ENCODE assay signal across 10 mouse cellular contexts in the genomic region with DNA sequence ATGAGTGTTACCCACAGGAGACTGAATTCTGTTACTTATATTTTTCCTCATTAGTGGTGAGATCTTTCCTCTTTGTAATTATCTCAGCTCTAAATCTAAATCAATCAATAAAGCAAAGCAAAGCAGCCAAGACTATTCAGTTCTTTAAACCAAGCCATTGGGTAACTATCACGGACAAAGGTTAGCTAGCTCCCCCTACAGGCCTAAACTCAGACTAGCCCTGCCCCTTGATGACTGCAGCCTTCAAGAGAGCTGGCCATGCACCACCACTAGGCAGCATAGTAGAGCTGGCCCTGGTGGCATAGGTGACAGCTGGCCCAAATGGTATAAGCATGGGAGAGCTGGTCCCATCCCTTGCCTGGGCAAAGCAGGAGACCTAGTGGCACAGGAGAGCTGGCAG. TPM values are rescaled to one million over a fixed set of nuclear protein-coding genes. Genes with fewer than 3 reads are reported as not detected.
DNase-seq lines count a peak whose midpoint lies in the region; ATAC-seq lines count a peak whose summit lies in the region.
"Had no signal": no experiment of that assay in that cellular context is flagged by ENCODE, and none has a peak within 500 bp of the region (broad histone marks: within the 10 kb centered on the region; RNA-seq: fewer than 3 reads in every experiment).

No protein-coding gene starts in this region.

- 32% methylated on average over 1 of the region's 1 CpGs for WGBS in intestine, embryonic 14.5 days
- WGBS in intestine, embryonic 15.5 days: 16% methylated on average over 1 of the region's 1 CpGs
- WGBS in liver, embryonic 11.5 days: 19% methylated on average over 1 of the region's 1 CpGs

- no peak overlapping the region for H3K4me3 ChIP-seq in intestine, embryonic 14.5 days (ENCODE audit: low read depth, low read length)
- H3K4me3 ChIP-seq in intestine, embryonic 15.5 days (replicated peaks): no peak overlapping the region
- no peak overlapping the region for H3K4me3 ChIP-seq in liver, embryonic 11.5 days (ENCODE audit: low read depth, low read length)
- H3K4me3 ChIP-seq: embryonic facial prominence, embryonic 12.5 days had no signal

- peak; percentile 47 for DNase-seq in intestine, embryonic 14.5 days (ENCODE audit: low spot score)
- DNase-seq in MN1 (ENCODE audit: low spot score): peak; percentile 37
- DNase-seq in cerebellum, postnatal 14 days: peak; percentile 30 to 49
- DNase-seq in kidney, adult 8-10 months: peak; percentile 70 to 84
- no peak for DNase-seq in liver, embryonic 11.5 days (ENCODE audit: low spot score)
- peak; percentile 67 to 79 for DNase-seq in right cerebral cortex, adult 2 months (ENCODE audit: low spot score in 2 of 2)

- ATAC-seq in intestine, embryonic 14.5 days (replicated peaks; ENCODE audit: low FRiP score, low TSS enrichment, low read depth): no peak
- ATAC-seq in intestine, embryonic 15.5 days: no peak
- ATAC-seq in liver, embryonic 11.5 days (replicated peaks; ENCODE audit: low FRiP score): peak; percentile 69
- no peak for ATAC-seq in activated CD4-positive, CD25-positive, alpha-beta regulatory T cell, adult 4 months

- H3K9ac ChIP-seq in intestine, embryonic 14.5 days (ENCODE audit: low read length): no peak overlapping the region
- H3K9ac ChIP-seq in intestine, embryonic 15.5 days: no peak overlapping the region
- H3K9ac ChIP-seq in liver, embryonic 11.5 days (ENCODE audit: low read depth, low read length): no peak overlapping the region
- H3K9ac ChIP-seq: embryonic facial prominence, embryonic 12.5 days had no signal

- H3K36me3 ChIP-seq in intestine, embryonic 14.5 days (ENCODE audit: control insufficient read depth, insufficient read depth, low read length): no peaks in the 10 kb centered on the region
- H3K36me3 ChIP-seq in intestine, embryonic 15.5 days: no peaks in the 10 kb centered on the region
- no peaks in the 10 kb centered on the region for H3K36me3 ChIP-seq in liver, embryonic 11.5 days (ENCODE audit: control insufficient read depth, insufficient read depth, low read length)

- H3K27ac ChIP-seq in intestine, embryonic 14.5 days (ENCODE audit: low read depth): no peak overlapping the region
- no peak overlapping the region for H3K27ac ChIP-seq in intestine, embryonic 15.5 days
- H3K27ac ChIP-seq in liver, embryonic 11.5 days (ENCODE audit: low read depth, low read length): no peak overlapping the region
- H3K27ac ChIP-seq: embryonic facial prominence, embryonic 12.5 days had no signal

- no peaks in the 10 kb centered on the region for H3K4me1 ChIP-seq in intestine, embryonic 14.5 days (replicated peaks; ENCODE audit: control insufficient read depth, insufficient read depth, low read length)
- H3K4me1 ChIP-seq in intestine, embryonic 15.5 days (replicated peaks): no peaks in the 10 kb centered on the region
- H3K4me1 ChIP-seq in liver, embryonic 11.5 days (replicated peaks; ENCODE audit: control insufficient read depth, insufficient read depth, low read length): no peaks in the 10 kb centered on the region
- H3K4me1 ChIP-seq: embryonic facial prominence, embryonic 12.5 days had no signal

- H3K27me3 ChIP-seq in intestine, embryonic 14.5 days (replicated peaks; ENCODE audit: control insufficient read depth, insufficient read depth, low read length): no peaks in the 10 kb centered on the region
- no peaks in the 10 kb centered on the region for H3K27me3 ChIP-seq in intestine, embryonic 15.5 days (replicated peaks)
- no peaks in the 10 kb centered on the region for H3K27me3 ChIP-seq in liver, embryonic 11.5 days (replicated peaks; ENCODE audit: control insufficient read depth, insufficient read depth, low read length)
- H3K27me3 ChIP-seq: embryonic facial prominence, embryonic 12.5 days had no signal

- H3K4me2 ChIP-seq in intestine, embryonic 14.5 days (ENCODE audit: low read length): no peak overlapping the region
- H3K4me2 ChIP-seq in intestine, embryonic 15.5 days (replicated peaks): no peak overlapping the region
- H3K4me2 ChIP-seq in liver, embryonic 11.5 days: no peak overlapping the region
- H3K4me2 ChIP-seq: embryonic facial prominence, embryonic 12.5 days had no signal

- H3K9me3 ChIP-seq in intestine, embryonic 14.5 days (ENCODE audit: control insufficient read depth, low read length): no peaks in the 10 kb centered on the region
- no peaks in the 10 kb centered on the region for H3K9me3 ChIP-seq in intestine, embryonic 15.5 days
- no peaks in the 10 kb centered on the region for H3K9me3 ChIP-seq in liver, embryonic 11.5 days (ENCODE audit: control insufficient read depth, low read length)
- H3K9me3 ChIP-seq: embryonic facial prominence, embryonic 12.5 days had no signal

RNA-seq across cellular contexts. Expression of gene Zfp941, which starts 16.3 kb away (rescaled TPM):
- 2.8 and 3.0 TPM in 2 replicates for polyA plus RNA-seq in intestine, embryonic 14.5 days (2014; fragmentation: Nextera tagmentation; extraction: Ambion mirVana)
- 1.6 and 2.0 TPM in 2 replicates for polyA plus RNA-seq in intestine, embryonic 15.5 days (2015; fragmentation: Nextera tagmentation; extraction: Ambion mirVana)
- 0.63 and 0.96 TPM in 2 replicates for polyA plus RNA-seq in liver, embryonic 11.5 days (2014; fragmentation: Nextera tagmentation; extraction: Ambion mirVana)
- polyA plus RNA-seq in activated CD4-positive, CD25-positive, alpha-beta regulatory T cell, adult 4 months (2017; shearing (Covaris generic)): under 1 TPM; 0.13 to 0.23 TPM

RNA-seq across cellular contexts. Expression of gene Syce1, which starts 18.1 kb away (rescaled TPM):
- polyA plus RNA-seq in intestine, embryonic 14.5 days (2014; fragmentation: Nextera tagmentation; extraction: Ambion mirVana): 0.30 and 0.45 TPM in 2 replicates
- 0.40 and 0.48 TPM in 2 replicates for polyA plus RNA-seq in intestine, embryonic 15.5 days (2015; fragmentation: Nextera tagmentation; extraction: Ambion mirVana)
- polyA plus RNA-seq in liver, embryonic 11.5 days (2014; fragmentation: Nextera tagmentation; extraction: Ambion mirVana): 0.58 TPM in 1 of 2 replicates, not detected in the other
- under 1 TPM; 0.33 to 0.38 TPM for polyA plus RNA-seq in activated CD4-positive, CD25-positive, alpha-beta regulatory T cell, adult 4 months (2017; shearing (Covaris generic))

RNA-seq across cellular contexts. Expression of gene Urah, which starts 29.1 kb away (rescaled TPM):
- polyA plus RNA-seq in intestine, embryonic 14.5 days (2014; fragmentation: Nextera tagmentation; extraction: Ambion mirVana): 1.3 and 3.2 TPM in 2 replicates
- 4.8 TPM in 2 replicates for polyA plus RNA-seq in intestine, embryonic 15.5 days (2015; fragmentation: Nextera tagmentation; extraction: Ambion mirVana)
- polyA plus RNA-seq in liver, embryonic 11.5 days (2014; fragmentation: Nextera tagmentation; extraction: Ambion mirVana): 2.7 and 3.7 TPM in 2 replicates
- not detected for polyA plus RNA-seq in activated CD4-positive, CD25-positive, alpha-beta regulatory T cell, adult 4 months (2017; shearing (Covaris generic))

RNA-seq across cellular contexts. Expression of gene Scgb1c1, which starts 39.6 kb away (rescaled TPM):
- polyA plus RNA-seq in intestine, embryonic 14.5 days (2014; fragmentation: Nextera tagmentation; extraction: Ambion mirVana): not detected in 2 replicates
- not detected in 2 replicates for polyA plus RNA-seq in intestine, embryonic 15.5 days (2015; fragmentation: Nextera tagmentation; extraction: Ambion mirVana)
- not detected in 2 replicates for polyA plus RNA-seq in liver, embryonic 11.5 days (2014; fragmentation: Nextera tagmentation; extraction: Ambion mirVana)
- polyA plus RNA-seq in activated CD4-positive, CD25-positive, alpha-beta regulatory T cell, adult 4 months (2017; shearing (Covaris generic)): not detected
- polyA plus RNA-seq: embryonic facial prominence, embryonic 12.5 days had no signal

RNA-seq across cellular contexts. Expression of gene Odf3, which starts 41.9 kb away (rescaled TPM):
- polyA plus RNA-seq in intestine, embryonic 14.5 days (2014; fragmentation: Nextera tagmentation; extraction: Ambion mirVana): not detected in 2 replicates
- not detected in 2 replicates for polyA plus RNA-seq in intestine, embryonic 15.5 days (2015; fragmentation: Nextera tagmentation; extraction: Ambion mirVana)
- polyA plus RNA-seq in liver, embryonic 11.5 days (2014; fragmentation: Nextera tagmentation; extraction: Ambion mirVana): not detected in 2 replicates
- polyA plus RNA-seq in activated CD4-positive, CD25-positive, alpha-beta regulatory T cell, adult 4 months (2017; shearing (Covaris generic)): not detected
- polyA plus RNA-seq: embryonic facial prominence, embryonic 12.5 days; lung, embryonic 16.5 days had no signal
